Mouse (Mus musculus) liver, embryonic 14.5 days (tissue): ENCODE results near the gene Lexm.

Experiments used
- CTCF ChIP-seq: IDR thresholded peaks from 2 replicates; pipeline ENCODE4 v1.5.1; 2016; ENCODE audit warnings: antibody characterized with exemption, low read depth, control low read depth
- EP300 ChIP-seq: IDR thresholded peaks from 2 replicates; pipeline ENCODE4 v1.6.1; 2016; ENCODE audit warnings: antibody characterized with exemption, low read depth

- TF ChIP-seq CTCF (no peak), EP300 (no peak)
These were observed 19.3 kb downstream of the Lexm start for GRCm38 (mm10) chr4:106597741-106598140.
